Mouse (Mus musculus): ENCODE data around the gene Macc1. TPM values are rescaled to one million over a fixed set of nuclear protein-coding genes. Genes with fewer than 3 reads are reported as not detected.

Macc1 gene
- polyA plus RNA-seq (2014; fragmentation: Nextera tagmentation; extraction: Ambion mirVana): not detected in 2 replicates

- Histone ChIP-seq H3K27ac (ENCODE audit: low read depth, low read length) (no peak within 1 kb of the TSS), H3K36me3 (ENCODE audit: control insufficient read depth, insufficient read depth, low read length) (no peaks in the 10 kb centered on the region), H3K4me2 (ENCODE audit: low read depth, low read length) (no peak within 1 kb of the TSS), H3K4me3 (ENCODE audit: low read depth, low read length) (no peak within 1 kb of the TSS), H3K9ac (replicated peaks; ENCODE audit: low read depth, low read length) (no peak within 1 kb of the TSS), H3K9me3 (ENCODE audit: control insufficient read depth, low read length) (no peaks in the 10 kb centered on the region), H3K4me1 (ENCODE audit: control insufficient read depth, insufficient read depth, low read length) (no peaks in the 10 kb centered on the region), H3K27me3 (ENCODE audit: control insufficient read depth, insufficient read depth, low read length) (no peaks in the 10 kb centered on the region)
- ATAC-seq (ENCODE audit: low read depth): no peak
Measured at GRCm38 (mm10) chr12:119313970-119314369, at the start of gene Macc1. TSS of gene Macc1 (plus strand) at chr12:119314270.

DNA sequence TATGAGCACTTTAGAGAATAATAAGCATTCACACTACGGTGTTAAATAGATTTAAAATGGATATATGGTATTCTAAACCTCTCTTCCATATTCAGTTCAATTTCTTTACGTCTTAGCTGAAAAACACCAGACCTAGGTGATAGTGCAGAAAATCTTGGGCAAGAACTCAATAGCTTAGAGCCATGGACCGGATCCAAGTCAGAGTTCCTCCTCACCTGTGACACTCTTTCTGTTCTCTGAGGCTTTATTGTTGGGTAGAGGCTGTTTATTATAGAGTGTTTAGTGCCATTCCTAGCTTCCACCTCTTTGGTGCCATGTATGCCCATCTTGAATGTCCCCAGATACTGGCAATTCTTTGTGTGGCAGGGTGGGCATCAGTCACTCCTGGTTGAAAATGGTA lies 49.6 kb upstream of the Macc1 start:
- Histone ChIP-seq H3K4me1 (ENCODE audit: control insufficient read depth, insufficient read depth, low read length) (no peaks in the 10 kb centered on the region), H3K9ac (replicated peaks; ENCODE audit: low read depth, low read length) (no peak overlapping the region), H3K27ac (ENCODE audit: low read depth, low read length) (no peak overlapping the region), H3K27me3 (ENCODE audit: control insufficient read depth, insufficient read depth, low read length) (no peaks in the 10 kb centered on the region), H3K4me3 (ENCODE audit: low read depth, low read length) (no peak overlapping the region), H3K9me3 (ENCODE audit: control insufficient read depth, low read length) (no peaks in the 10 kb centered on the region), H3K36me3 (ENCODE audit: control insufficient read depth, insufficient read depth, low read length) (no peaks in the 10 kb centered on the region), H3K4me2 (ENCODE audit: low read depth, low read length) (no peak overlapping the region)
- ATAC-seq (ENCODE audit: low read depth): no peak
- 93% methylated on average over 3 of the region's 3 CpGs for WGBS

GRCm38 (mm10) chr12:119268723-119269122 lies 45.3 kb upstream of the Macc1 start:
- no peak overlapping the region for H3K4me2 ChIP-seq (ENCODE audit: low read depth, low read length)
- no peak overlapping the region for H3K4me3 ChIP-seq (ENCODE audit: low read depth, low read length)
- ATAC-seq (ENCODE audit: low read depth): no peak
- no peak overlapping the region for H3K9ac ChIP-seq (replicated peaks; ENCODE audit: low read depth, low read length)
- 74% methylated on average over 1 of the region's 1 CpGs for WGBS
- H3K27ac ChIP-seq (ENCODE audit: low read depth, low read length): no peak overlapping the region
- H3K4me1 ChIP-seq (ENCODE audit: control insufficient read depth, insufficient read depth, low read length): no peaks in the 10 kb centered on the region
- no peaks in the 10 kb centered on the region for H3K27me3 ChIP-seq (ENCODE audit: control insufficient read depth, insufficient read depth, low read length)
- no peaks in the 10 kb centered on the region for H3K9me3 ChIP-seq (ENCODE audit: control insufficient read depth, low read length)
- H3K36me3 ChIP-seq (ENCODE audit: control insufficient read depth, insufficient read depth, low read length): no peaks in the 10 kb centered on the region

- Histone ChIP-seq H3K36me3 (ENCODE audit: control insufficient read depth, insufficient read depth, low read length) (no peaks in the 10 kb centered on the region), H3K4me3 (ENCODE audit: low read depth, low read length) (no peak overlapping the region), H3K27ac (ENCODE audit: low read depth, low read length) (no peak overlapping the region), H3K4me1 (ENCODE audit: control insufficient read depth, insufficient read depth, low read length) (no peaks in the 10 kb centered on the region), H3K4me2 (ENCODE audit: low read depth, low read length) (no peak overlapping the region), H3K27me3 (ENCODE audit: control insufficient read depth, insufficient read depth, low read length) (no peaks in the 10 kb centered on the region), H3K9me3 (ENCODE audit: control insufficient read depth, low read length) (no peaks in the 10 kb centered on the region), H3K9ac (replicated peaks; ENCODE audit: low read depth, low read length) (no peak overlapping the region)
- ATAC-seq (ENCODE audit: low read depth): no peak
- 67% methylated on average over 2 of the region's 2 CpGs for WGBS
Measured at GRCm38 (mm10) chr12:119270036-119270435, 44.0 kb upstream of the Macc1 start.

GRCm38 (mm10) chr12:119271964-119272363 lies 42.1 kb upstream of the Macc1 start:
- no peak overlapping the region for H3K27ac ChIP-seq (ENCODE audit: low read depth, low read length)
- no peak overlapping the region for H3K9ac ChIP-seq (replicated peaks; ENCODE audit: low read depth, low read length)
- ATAC-seq (ENCODE audit: low read depth): no peak
- H3K27me3 ChIP-seq (ENCODE audit: control insufficient read depth, insufficient read depth, low read length): no peaks in the 10 kb centered on the region
- H3K4me1 ChIP-seq (ENCODE audit: control insufficient read depth, insufficient read depth, low read length): no peaks in the 10 kb centered on the region
- no peak overlapping the region for H3K4me3 ChIP-seq (ENCODE audit: low read depth, low read length)
- H3K4me2 ChIP-seq (ENCODE audit: low read depth, low read length): no peak overlapping the region
- WGBS: 76% methylated on average over 1 of the region's 1 CpGs
- no peaks in the 10 kb centered on the region for H3K9me3 ChIP-seq (ENCODE audit: control insufficient read depth, low read length)
- H3K36me3 ChIP-seq (ENCODE audit: control insufficient read depth, insufficient read depth, low read length): no peaks in the 10 kb centered on the region

GRCm38 (mm10) chr12:119273605-119274004 lies 40.5 kb upstream of the Macc1 start:
- no peak for ATAC-seq (ENCODE audit: low read depth)
- H3K4me3 ChIP-seq (ENCODE audit: low read depth, low read length): no peak overlapping the region
- H3K9ac ChIP-seq (replicated peaks; ENCODE audit: low read depth, low read length): no peak overlapping the region
- H3K4me1 ChIP-seq (ENCODE audit: control insufficient read depth, insufficient read depth, low read length): no peaks in the 10 kb centered on the region
- H3K36me3 ChIP-seq (ENCODE audit: control insufficient read depth, insufficient read depth, low read length): no peaks in the 10 kb centered on the region
- 10% methylated on average over 1 of the region's 1 CpGs for WGBS
- H3K27ac ChIP-seq (ENCODE audit: low read depth, low read length): no peak overlapping the region
- H3K4me2 ChIP-seq (ENCODE audit: low read depth, low read length): no peak overlapping the region
- H3K9me3 ChIP-seq (ENCODE audit: control insufficient read depth, low read length): no peaks in the 10 kb centered on the region
- H3K27me3 ChIP-seq (ENCODE audit: control insufficient read depth, insufficient read depth, low read length): no peaks in the 10 kb centered on the region

DNA sequence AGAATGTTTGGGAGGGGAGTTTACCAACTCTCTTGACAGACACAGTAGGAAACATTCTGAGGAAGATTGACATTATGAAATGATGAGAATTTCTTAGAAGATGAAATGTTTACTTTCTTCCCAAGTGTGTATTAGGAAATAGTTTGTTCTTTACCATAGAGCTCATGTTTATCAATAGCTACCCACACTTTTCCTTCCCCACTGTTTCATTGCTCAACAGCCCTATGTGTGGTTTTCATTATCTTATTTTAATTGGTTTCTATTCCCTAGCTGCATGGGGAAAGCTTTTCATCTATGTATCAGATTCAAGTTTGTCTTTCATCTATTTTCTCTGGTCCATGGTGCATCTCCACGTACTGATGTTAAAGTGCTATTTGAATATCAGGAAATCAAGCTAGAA lies 37.8 kb upstream of the Macc1 start:
- H3K4me2 ChIP-seq (ENCODE audit: low read depth, low read length): no peak overlapping the region
- no peak overlapping the region for H3K4me3 ChIP-seq (ENCODE audit: low read depth, low read length)
- 81% methylated on average over 1 of the region's 1 CpGs for WGBS
- no peak for ATAC-seq (ENCODE audit: low read depth)
- no peaks in the 10 kb centered on the region for H3K36me3 ChIP-seq (ENCODE audit: control insufficient read depth, insufficient read depth, low read length)
- H3K27me3 ChIP-seq (ENCODE audit: control insufficient read depth, insufficient read depth, low read length): no peaks in the 10 kb centered on the region
- no peak overlapping the region for H3K27ac ChIP-seq (ENCODE audit: low read depth, low read length)
- H3K9me3 ChIP-seq (ENCODE audit: control insufficient read depth, low read length): no peaks in the 10 kb centered on the region
- H3K4me1 ChIP-seq (ENCODE audit: control insufficient read depth, insufficient read depth, low read length): no peaks in the 10 kb centered on the region
- no peak overlapping the region for H3K9ac ChIP-seq (replicated peaks; ENCODE audit: low read depth, low read length)

DNA sequence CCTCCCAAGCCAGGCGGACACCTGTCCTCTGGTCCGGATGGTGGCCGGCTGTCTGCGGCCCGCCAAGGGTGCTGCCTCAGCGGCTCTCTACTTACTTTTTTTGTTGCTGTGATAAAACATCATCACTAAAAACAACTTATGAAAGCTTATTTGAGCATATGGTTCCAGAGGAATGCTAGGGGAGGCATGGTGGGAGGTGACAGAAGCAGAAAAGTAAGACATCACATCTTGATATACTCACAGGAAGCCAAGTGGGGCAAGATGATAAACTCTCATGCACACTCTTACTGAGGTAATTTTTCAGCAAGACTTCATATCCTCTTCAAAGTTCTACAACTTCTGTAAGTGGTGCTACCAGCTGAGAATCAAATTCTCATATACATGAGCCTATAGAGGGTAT lies 22.5 kb upstream of the Macc1 start:
- 86% methylated on average over 5 of the region's 6 CpGs for WGBS
- H3K9ac ChIP-seq (replicated peaks; ENCODE audit: low read depth, low read length): no peak overlapping the region
- no peaks in the 10 kb centered on the region for H3K9me3 ChIP-seq (ENCODE audit: control insufficient read depth, low read length)
- no peaks in the 10 kb centered on the region for H3K36me3 ChIP-seq (ENCODE audit: control insufficient read depth, insufficient read depth, low read length)
- no peaks in the 10 kb centered on the region for H3K27me3 ChIP-seq (ENCODE audit: control insufficient read depth, insufficient read depth, low read length)
- no peak for ATAC-seq (ENCODE audit: low read depth)
- no peak overlapping the region for H3K27ac ChIP-seq (ENCODE audit: low read depth, low read length)
- no peak overlapping the region for H3K4me3 ChIP-seq (ENCODE audit: low read depth, low read length)
- H3K4me2 ChIP-seq (ENCODE audit: low read depth, low read length): no peak overlapping the region
- no peaks in the 10 kb centered on the region for H3K4me1 ChIP-seq (ENCODE audit: control insufficient read depth, insufficient read depth, low read length)

GRCm38 (mm10) chr12:119303618-119304017 lies 10.5 kb upstream of the Macc1 start:
- no peak for ATAC-seq (ENCODE audit: low read depth)
- no peaks in the 10 kb centered on the region for H3K9me3 ChIP-seq (ENCODE audit: control insufficient read depth, low read length)
- H3K4me3 ChIP-seq (ENCODE audit: low read depth, low read length): no peak overlapping the region
- H3K4me1 ChIP-seq (ENCODE audit: control insufficient read depth, insufficient read depth, low read length): no peaks in the 10 kb centered on the region
- no peak overlapping the region for H3K4me2 ChIP-seq (ENCODE audit: low read depth, low read length)
- no peaks in the 10 kb centered on the region for H3K36me3 ChIP-seq (ENCODE audit: control insufficient read depth, insufficient read depth, low read length)
- no peak overlapping the region for H3K27ac ChIP-seq (ENCODE audit: low read depth, low read length)
- no peaks in the 10 kb centered on the region for H3K27me3 ChIP-seq (ENCODE audit: control insufficient read depth, insufficient read depth, low read length)
- no peak overlapping the region for H3K9ac ChIP-seq (replicated peaks; ENCODE audit: low read depth, low read length)
